Mouse (Mus musculus): ENCODE data around the gene Rasip1.
A peak's percentile ranks its signal among the peaks of the same experiment; 100 is the strongest.
"Not testable (repeated sequence)": the region's sequence is repeated elsewhere in the genome, so short reads cannot be mapped to it uniquely, and the experiment has no call there.

Rasip1 gene

DNA sequence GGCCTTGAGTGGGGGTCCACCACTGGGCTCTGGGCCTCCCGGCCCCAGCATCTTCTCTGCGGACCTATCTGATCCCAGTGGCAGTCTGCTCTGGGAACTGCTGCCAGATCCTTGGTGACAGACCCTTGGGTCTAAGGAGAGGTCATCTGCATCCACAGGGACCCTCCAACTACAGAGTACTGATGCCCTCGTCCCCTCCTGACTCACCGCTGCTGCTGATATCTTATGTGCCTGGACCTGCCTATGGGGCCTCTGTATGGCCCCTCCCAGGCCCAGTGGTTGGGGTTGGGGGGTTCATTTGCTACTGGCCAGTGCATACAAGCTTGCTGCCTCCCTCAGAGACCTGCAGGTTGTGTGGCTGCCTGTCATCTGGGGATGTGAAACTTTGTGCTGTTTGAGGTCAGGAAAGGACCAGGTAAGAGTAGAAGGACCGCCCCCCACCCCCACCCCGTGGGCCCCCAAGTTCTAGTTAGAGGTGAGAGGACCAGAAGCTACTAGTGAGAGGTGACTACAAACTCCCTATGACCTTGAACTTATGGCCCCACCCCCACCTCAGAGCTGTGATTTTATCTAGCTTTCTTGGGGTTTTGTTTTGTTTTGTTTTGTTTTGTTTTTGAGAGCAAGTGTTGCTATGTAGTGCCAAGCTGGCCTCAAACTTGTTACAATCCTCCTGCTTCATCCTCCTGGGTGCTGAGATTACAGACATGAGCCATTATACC lies 17.7 kb downstream of the Rasip1 start:
- DNase-seq (ENCODE audit: low read depth): no peak

DNA sequence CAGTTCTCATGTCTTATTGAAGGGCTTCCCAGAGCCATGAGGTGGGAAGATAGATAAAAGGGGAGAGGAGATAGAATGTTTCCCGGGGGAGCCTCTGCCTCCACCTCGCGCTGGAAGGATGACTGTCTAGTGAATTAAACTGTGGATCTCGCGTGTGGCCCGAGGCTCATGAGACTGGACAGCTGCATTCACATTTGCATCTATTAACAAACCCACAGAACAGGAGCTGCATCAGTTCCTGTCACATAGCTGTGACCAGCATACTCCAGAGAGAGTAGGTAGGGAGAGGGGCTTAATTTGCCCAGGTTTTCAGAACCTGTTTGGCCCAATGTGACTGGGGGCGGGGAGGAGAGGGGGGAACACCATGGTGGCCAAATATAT lies 18.3 kb downstream of the Rasip1 start:
- DNase-seq (ENCODE audit: low read depth): no peak

DNA sequence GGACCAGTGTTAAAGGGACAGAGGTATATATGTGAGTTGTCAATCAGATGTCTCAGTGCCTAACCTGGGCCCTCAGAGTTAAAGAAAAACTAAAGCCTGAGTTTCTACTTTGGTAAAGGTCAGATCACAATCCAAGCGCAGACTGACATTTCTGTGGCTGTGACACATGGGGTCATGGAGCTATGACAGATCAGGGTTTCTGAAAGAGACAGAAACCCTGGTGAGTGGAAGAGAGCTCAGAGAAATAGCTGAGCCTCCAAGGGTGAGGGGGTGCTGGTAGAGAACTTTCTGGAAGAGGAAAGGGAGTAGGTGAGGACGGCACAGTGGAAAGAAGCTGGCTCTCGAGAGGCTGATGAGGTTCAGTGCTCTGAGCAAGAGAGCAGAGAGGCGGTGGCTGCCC lies 19.4 kb downstream of the Rasip1 start:
- DNase-seq (ENCODE audit: low read depth): no peak

DNA sequence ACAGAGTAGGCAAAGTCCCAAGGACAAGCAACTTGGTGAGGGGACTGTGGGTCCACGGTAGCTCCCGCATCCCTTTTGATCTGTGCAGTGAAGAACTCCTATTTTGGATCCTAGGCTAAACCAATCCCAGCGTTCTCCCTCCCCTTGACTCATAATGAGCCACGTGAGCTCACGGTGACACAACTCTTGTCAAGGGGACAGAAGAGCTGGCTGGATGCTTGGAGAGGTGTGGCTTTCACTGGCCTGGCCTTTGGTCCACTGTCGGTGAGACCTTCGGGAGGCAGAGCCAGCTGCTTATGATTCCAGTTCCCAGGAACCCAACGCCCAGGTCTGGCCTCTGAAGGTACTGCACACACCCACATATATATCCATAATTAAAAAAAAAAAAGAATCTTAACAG lies 22.1 kb downstream of the Rasip1 start:
- DNase-seq (ENCODE audit: low read depth): no peak

GRCm38 (mm10) chr7:45650484-45650883 lies 23.2 kb downstream of the Rasip1 start:
- DNase-seq (ENCODE audit: low read depth): not testable (repeated sequence)

DNA sequence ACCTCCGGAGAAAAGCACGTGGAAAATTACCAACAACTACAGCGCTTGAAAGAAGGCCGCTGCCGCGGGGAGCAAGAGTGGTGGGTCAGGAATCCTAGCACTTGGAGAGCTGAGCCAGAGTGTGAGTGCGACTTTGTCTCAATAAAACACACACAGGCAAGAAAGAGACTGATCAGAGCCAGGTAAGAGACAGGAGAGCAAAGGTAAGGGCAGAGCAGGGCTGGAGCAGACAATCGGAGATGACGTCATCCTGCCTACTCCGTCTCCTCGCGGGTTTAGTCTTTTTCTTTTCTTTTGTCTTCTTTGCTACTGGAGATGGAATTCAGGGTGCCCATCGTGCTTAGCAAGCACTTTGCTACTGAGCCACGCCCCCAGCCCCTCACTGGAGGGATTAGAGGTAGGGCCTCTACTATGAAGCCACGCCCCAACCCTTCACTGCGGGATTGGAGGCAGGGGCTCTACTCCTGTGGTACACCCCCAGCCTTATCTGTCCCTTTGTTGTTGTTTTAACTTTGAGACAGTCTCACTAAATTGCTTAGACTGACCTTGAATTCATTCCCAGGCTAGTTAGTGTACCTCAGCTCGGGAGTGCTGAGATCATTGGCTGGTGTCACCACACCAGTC lies 27.2 kb downstream of the Rasip1 start:
- DNase-seq (ENCODE audit: low read depth): no peak

DNA sequence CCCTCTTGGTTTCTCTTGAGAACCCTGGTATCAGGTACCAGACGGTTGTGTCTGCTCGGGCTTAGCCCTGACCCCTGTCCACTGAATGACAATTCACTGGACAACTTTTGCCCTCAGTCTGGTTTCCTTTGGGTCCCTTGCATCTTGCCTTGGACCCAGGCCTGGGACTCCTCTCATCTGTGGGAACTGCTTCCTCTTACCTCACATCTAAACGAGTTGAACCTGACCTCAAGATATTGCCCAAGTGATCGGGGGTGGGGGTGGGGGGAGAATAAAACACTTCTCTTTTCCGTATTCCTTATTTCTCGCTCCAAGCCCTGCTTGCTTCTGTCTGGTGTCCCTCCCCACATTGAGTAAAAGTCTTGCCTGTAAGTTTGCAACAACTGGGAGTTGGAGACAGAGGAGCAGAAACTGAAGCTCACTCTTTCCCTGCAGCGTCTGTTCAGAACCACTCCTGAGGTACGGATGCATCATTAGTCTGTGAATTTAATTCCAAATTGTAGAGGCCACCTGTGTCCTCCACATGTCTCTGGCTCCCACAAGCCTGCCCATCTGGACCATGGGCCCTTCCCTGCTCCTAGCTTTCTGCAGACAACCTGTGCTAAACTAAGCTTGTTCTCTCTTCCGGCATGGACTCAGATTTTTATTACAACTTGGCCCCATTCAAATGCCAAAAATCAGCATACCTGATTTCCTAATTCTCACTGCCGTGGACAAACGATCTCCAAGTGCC lies 33.6 kb downstream of the Rasip1 start:
- no peak for DNase-seq (ENCODE audit: low read depth)

DNA sequence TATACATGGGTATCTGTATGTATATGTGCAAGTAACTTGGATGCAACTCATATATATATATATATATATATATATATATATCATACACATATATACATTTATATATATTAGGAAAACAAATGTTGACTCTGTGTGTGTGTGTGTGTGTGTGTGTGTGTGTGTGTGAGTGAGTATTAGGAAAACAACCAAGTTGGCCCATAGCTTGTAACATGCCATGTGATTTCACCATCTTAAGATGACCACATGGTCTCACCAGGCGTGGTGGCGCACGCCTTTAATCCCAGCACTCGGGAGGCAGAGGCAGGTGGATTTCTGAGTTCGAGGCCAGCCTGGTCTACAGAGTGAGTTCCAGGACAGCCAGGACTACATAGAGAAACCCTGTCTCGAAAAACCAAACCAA lies 34.4 kb downstream of the Rasip1 start:
- DNase-seq (ENCODE audit: low read depth): not testable (repeated sequence)

GRCm38 (mm10) chr7:45665303-45666138 lies 38.2 kb downstream of the Rasip1 start:
- no peak for DNase-seq (ENCODE audit: low read depth)

- DNase-seq (ENCODE audit: low read depth): no peak
Measured at GRCm38 (mm10) chr7:45666161-45666560, 38.9 kb downstream of the Rasip1 start, which contains the start of gene Fut2. TSS of gene Fut2 (minus strand) at chr7:45666394.

DNA sequence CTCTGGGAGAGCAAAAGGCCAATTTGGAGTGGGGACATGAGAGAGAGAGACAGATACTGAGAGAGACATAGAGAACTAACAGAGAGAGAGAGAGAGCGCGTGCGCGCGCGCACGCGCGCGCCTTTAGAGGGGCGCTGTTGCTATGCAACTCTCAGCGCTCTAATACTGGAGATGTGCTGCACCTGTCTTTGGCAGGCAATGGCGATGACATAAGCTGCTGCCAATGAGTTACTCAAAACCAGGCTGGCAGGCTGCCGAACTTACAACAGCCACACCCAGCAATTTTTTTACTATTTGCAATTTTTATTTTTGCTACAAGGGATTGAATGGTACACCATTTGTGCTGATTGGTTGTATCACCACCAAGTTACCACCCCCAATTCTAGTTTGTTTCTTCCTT lies 40.5 kb downstream of the Rasip1 start:
- no peak for DNase-seq (ENCODE audit: low read depth)

DNA sequence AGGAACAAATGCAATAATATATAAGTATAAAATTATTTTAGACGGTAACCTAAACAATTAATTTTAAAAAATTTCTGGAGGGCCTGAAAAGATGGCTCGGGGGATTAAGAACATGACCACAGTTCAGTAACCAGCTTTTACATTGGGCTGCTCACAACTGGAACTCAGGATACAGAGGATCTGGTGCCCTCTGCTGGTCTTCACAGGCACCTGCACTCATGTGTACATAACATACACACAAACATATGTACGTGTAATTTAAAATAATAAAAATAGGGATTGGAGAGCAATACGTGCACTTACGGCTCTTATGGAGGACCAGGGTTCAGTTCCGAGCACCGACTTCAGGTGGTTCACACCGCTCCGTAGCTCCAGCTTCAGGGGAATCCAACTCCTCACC lies 41.6 kb downstream of the Rasip1 start:
- DNase-seq (ENCODE audit: low read depth): no peak

DNA sequence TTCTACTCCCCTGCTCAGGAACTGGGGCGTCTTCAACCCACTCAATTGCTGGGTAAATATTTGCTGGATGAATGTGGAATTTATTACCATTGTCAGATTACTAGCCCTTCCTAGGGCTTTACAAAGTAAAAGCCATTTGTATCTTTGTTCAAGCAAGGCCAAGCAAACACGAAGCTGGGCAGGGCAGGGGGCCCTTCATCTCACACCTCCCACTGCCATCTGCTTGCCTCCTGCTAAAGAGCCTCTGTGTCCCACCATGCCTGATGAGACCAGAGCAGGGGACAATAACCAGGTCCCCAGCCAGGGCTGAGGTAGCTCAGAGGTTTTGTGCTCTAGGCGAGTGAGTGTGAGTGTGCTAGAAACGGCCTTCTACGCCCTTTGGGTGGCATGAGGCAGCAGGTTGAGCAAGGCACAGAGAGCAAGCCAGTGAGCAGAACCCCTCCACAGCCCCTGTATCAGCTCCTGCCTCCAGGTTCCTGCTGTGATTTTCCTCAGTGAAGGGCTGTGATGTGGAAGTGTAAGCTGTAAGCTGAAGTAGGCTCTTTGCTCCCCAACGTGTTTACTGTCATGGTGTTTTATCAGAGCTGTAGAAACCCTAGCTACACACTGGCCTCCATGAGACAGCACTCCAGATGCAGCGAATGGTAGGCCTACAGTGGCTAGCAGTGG lies 50.5 kb downstream of the Rasip1 start:
- DNase-seq (ENCODE audit: low read depth): no peak

GRCm38 (mm10) chr7:45678513-45678912 lies 51.2 kb downstream of the Rasip1 start:
- DNase-seq (ENCODE audit: low read depth): no peak

GRCm38 (mm10) chr7:45679966-45680621 lies 52.8 kb downstream of the Rasip1 start:
- DNase-seq (ENCODE audit: low read depth): peak; percentile 57

DNA sequence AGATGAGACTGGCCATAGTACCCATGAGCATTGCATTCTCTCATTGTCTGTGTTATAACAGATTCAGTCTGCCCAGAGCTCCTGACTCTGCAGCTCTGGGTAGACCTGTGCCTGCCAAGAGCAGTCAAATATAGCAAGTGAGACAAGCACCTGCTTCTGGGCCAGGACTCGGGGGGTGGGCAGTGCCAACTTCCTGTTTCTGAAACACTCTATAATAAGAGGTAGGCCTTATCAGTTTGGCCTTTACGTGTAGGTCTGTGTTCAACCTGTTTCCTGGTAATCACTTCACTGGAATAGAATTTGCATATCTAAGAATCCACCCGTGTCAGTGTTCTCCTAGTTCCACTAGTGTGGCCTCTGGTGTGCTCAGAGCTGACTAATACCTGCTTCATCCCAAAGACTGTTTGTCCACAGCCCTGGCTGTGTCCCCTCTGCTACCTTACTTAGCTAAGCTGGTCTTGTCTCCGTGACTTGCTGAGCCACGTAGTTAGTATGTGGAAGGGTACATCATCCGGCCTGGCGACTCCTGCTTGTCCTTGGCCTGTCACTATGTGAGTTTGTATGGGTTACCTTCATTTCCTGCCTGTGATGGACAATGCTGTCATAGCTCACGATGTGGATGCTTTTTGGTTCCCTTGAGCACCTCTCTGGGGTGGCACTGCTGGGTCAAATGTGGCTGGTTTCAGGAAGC lies 53.9 kb downstream of the Rasip1 start:
- no peak for DNase-seq (ENCODE audit: low read depth)

DNA sequence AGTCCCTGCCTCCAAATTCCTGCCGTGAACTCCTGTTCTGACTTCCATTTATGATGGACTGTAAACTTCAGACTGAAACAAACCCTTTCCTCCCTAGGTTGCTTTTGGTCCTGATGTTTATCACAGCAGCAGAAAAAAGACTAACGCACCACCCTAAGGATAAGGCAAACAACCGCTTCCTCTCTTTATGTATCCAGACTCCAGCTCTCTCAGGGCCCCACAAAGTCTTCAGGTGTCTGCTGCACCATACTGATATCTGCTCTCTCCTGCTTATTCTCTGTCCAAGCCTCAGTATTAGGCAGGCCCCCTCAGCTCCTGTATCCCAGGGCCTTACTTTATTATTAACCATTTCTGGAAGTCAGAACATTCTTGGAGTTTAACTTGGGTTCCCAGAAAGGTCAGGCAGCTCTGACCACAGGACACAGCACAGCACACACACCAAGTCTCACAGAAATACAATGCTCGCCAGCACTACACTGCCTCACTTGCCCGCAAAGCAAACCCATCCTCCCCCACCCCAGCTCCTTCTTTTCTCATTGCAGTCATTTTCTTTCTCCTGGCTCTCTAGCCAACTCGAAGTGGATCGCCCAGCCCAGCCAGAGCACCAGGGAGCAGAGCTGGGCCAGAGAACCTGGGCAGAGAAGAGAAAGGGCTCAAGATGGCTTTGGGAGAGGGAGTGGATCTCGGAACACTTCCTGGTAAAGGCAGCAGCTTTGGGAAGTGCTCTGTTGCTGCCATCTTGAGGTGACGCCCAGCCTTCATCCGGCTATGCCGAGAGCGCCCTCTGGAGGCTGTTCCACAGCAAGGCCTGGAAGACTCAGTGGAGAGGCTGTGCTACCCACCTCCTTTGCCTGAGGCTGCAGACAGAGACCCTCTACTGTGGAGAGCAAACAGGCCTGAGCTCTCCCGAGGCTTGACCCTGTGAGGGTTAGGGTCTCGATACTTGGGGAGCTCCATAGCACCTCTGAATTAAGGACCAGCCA lies 55.1 kb downstream of the Rasip1 start:
- no peak for DNase-seq (ENCODE audit: low read depth)

DNA sequence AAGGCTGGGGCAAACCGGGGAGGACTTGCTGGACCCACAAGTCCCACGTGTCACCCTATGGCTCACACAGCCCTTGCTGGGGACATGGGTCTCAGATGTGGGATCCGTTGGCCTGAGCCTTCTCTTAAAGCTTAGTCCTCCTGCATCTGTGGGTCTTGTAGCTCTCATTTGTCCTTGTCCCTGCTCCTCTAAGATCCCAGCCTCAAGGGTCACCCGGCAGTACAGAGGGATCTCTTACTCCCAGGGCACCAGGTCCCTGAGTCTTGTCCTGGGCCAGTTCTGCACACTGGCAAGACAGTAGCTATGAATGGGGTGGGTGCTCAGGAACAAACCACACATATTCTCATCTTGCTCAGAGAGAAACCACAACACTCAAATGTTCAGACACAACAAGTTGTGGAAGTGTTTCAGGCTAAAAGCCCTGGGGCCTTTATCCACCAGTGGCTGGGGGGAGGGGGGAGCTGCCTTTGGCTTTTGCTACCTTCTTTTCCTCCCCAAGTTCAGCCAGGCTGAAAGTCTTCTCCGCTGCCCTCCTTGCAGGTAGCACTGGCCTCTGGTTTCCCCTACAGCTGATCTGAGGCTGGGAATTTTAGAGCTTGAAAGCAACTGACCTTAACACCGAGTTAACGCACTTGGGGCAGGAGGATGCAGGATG lies 56.2 kb downstream of the Rasip1 start, which contains the start of gene Ntn5:
Gene Ntn5, plus strand, starts transcription at position 627 of the 655 bp plus-strand sequence.
- DNase-seq (ENCODE audit: low read depth): no peak

DNA sequence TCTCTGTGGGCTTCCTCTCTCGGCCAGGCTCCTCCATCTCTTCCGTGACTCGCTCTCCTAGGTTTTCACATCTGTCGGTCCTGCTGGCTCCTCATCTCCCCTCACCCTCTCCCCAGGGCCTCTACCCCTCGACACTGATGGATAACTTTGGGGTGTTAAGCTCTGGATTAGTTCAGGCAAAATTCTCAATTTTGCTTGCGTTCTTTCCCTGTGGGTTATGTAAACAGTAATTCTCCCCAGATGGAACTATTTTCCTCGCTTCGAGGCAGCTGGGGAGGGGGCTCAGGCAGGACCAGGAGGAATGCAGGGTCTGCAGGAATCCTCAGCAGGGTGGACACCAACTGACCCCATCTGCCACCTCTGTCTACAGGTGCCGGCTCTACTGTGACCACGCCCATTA lies 58.5 kb downstream of the Rasip1 start:
- no peak for DNase-seq (ENCODE audit: low read depth)
